Mouse (Mus musculus): ENCODE measurements at regions not wholly inside any gene's neighbourhood (a gene's known extent, or its start where the extent isn't known, plus 50 kb on each side); places are given as distances from the start of the nearest gene placed in this dataset.

DNA sequence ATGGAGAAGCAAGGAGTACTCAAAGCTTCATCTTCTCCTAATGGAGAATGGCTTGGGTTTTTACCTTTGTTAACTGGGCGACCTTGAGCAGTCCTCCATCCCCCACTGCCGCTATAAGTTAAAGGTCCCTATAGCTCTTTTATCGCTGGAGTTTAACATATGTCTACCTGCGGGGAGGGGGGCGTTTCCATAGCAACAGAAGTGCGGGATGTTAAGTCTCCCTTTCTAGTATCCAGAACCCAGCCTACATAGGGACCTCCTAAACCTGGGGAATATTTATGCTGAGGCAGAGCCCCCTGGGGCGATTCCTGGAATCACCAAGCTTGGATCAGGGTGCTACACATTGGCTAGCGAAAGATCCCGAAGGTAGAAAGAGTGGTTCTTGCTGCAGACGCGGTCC lies 163.2 kb downstream of the Ttc8 start:
- TF ChIP-seq POLR2A (IDR thresholded peaks at IDR 0.05; ENCODE audit: low read depth, low read length): no peak
- no peak for TF ChIP-seq CTCF (IDR thresholded peaks at IDR 0.05; ENCODE audit: extremely low read depth, insufficient read depth, insufficient read length, insufficient replicate concordance)
